Mouse (Mus musculus) testis, adult 10 weeks (tissue): ENCODE results near the gene Gm20917. TPM values are rescaled to one million over a fixed set of nuclear protein-coding genes. Genes with fewer than 3 reads are reported as not detected.

Experiments
- polyA plus RNA-seq: library from polyadenylated mRNA; stranded (reverse); fragments of 350-450 nt; fragmentation: Illumina TruSeq; extraction: RNeasy Lipid Tissue Mini Kit (QIAGEN cat#74804); gene quantifications from one replicate; pipeline ENCODE4 v1.2.3, GENCODE M21; 2014; ENCODE audit warnings: low read depth, low replicate concordance

Gm20917 gene
- polyA plus RNA-seq = 13.4 TPM

DNA sequence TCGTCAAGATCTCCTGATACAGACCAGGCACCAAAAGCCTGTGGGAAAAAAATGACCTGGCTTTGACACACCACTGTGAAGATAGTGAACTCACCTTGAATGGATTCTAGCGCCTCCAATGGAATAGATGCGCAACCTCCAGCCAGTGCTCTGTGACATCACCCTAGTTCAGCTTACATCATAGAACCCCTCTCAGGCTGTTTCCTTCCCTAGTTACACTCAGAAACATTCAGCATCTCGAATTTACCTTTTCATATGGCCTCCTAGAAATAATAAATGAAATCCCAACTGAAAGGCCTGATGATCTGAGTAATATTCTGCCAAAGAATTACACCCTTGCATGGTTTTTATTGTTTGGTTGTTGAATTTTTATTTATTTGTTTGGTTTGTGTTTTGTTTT is at the start of gene Gm20917:
Gm20917 (minus strand) TSS at position 101 of the 400 bp plus-strand sequence.

Other genes with a start within 250 kb of the Gm20917 start
- gene Gm20916, start 168.4 kb upstream of the Gm20917 start, polyA plus RNA-seq = not detected